Mouse (Mus musculus) stomach, embryonic 14.5 days (tissue): Measurements from ENCODE around the gene Lin28b. TPM values are rescaled to one million over a fixed set of nuclear protein-coding genes. Genes with fewer than 3 reads are reported as not detected.

ENCODE experiments used
- ATAC-seq: fragments of 200-750 bp; cut with Nextera tagmentation; 2 replicates; pipeline ENCODE4 v1.8.0; 2017; ENCODE audit warnings: low read depth, moderate TSS enrichment; ENCODE audit not compliant: insufficient number of reproducible peaks, insufficient read depth, low FRiP score
- H3K27ac ChIP-seq: fragments of 300-500 bp; sonication (generic); 2 replicates; pipeline ENCODE4 v1.5.1; 2014; ENCODE audit warnings: mild to moderate bottlenecking, low read length, moderate library complexity, mixed read lengths
- H3K27me3 ChIP-seq: fragments of 300-500 bp; sonication (generic); 2 replicates; pipeline ENCODE4 v1.6.1; 2014; ENCODE audit warnings: low read length, control low read depth, mixed read lengths; ENCODE audit not compliant: control insufficient read depth, insufficient read depth
- H3K36me3 ChIP-seq: fragments of 300-500 bp; sonication (generic); 2 replicates; pipeline ENCODE4 v1.6.1; 2014; ENCODE audit warnings: mild to moderate bottlenecking, control low read depth, low read length, moderate library complexity, mixed read lengths; ENCODE audit not compliant: control insufficient read depth, insufficient read depth
- H3K4me1 ChIP-seq: fragments of 300-500 bp; sonication (generic); 2 replicates; pipeline ENCODE4 v1.6.1; 2014; ENCODE audit warnings: low read length, control low read depth, mixed read lengths; ENCODE audit not compliant: control insufficient read depth, insufficient read depth
- H3K4me2 ChIP-seq: fragments of 300-500 bp; sonication (generic); replicated peaks from 2 replicates; pipeline ENCODE4 v1.6.1; 2014; ENCODE audit warnings: low read depth, low read length, control low read depth
- H3K4me3 ChIP-seq: fragments of 300-500 bp; sonication (generic); 2 replicates; pipeline ENCODE4 v1.5.1; 2014; ENCODE audit warnings: low read depth, low read length, control low read depth
- H3K9ac ChIP-seq: fragments of 300-500 bp; sonication (generic); replicated peaks from 2 replicates; pipeline ENCODE4 v1.6.1; 2014; ENCODE audit warnings: low read depth, mild to moderate bottlenecking, control low read depth, low read length, moderate library complexity, mixed read lengths
- H3K9me3 ChIP-seq: fragments of 300-500 bp; sonication (generic); 2 replicates; pipeline ENCODE4 v1.6.1; 2016; ENCODE audit warnings: low read depth, low read length, control low read depth; ENCODE audit not compliant: control insufficient read depth
- WGBS: fragments of 180-500 bp; shearing (Covaris S2); extraction: QIAGEN DNeasy Blood & Tissue Kit; methylation state at CpG from one replicate; pipeline ENCODE4 v1.1.7; 2014; 5-methylcytosine and 5-hydroxymethylcytosine counted together
- polyA plus RNA-seq: library from polyadenylated mRNA; unstranded; fragments of >200 nt; fragmentation: Nextera tagmentation; extraction: Ambion mirVana; gene quantifications from 2 replicates; pipeline ENCODE4 v1.2.1, GENCODE M21; 2014

The Lin28b gene
- polyA plus RNA-seq, 1 experiment from 2014 or later: 1.6 TPM

DNA sequence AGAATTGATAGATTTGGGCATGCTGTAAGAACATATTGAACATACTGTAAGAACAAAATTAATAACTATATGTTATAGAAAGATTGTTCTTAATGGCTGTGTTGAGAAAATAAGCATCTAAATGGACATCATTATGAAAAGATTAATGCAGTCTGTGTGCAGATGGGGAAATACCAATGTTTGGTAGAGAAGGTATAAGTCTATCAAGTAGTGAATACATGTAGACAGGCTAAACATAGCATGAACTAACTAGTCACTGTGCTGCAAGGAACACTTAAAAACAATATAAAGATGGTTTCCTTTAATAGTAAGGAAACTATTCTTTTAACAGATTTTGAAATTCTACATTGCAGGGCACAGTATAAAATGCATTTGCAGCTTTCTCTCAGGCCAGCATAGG is 39.6 kb downstream of the Lin28b start:
- Histone ChIP-seq H3K4me2 (peak overlapping the region; percentile 35), H3K36me3 (no peaks in the 10 kb centered on the region), H3K27ac (no peak overlapping the region), H3K9me3 (no peaks in the 10 kb centered on the region), H3K27me3 (no peaks in the 10 kb centered on the region), H3K4me1 (0 out of 2 replicates have a peak, but pooled peaks cover 3% of the 10 kb centered on the region), H3K4me3 (no peak overlapping the region), H3K9ac (no peak overlapping the region)
- ATAC-seq: no peak

DNA sequence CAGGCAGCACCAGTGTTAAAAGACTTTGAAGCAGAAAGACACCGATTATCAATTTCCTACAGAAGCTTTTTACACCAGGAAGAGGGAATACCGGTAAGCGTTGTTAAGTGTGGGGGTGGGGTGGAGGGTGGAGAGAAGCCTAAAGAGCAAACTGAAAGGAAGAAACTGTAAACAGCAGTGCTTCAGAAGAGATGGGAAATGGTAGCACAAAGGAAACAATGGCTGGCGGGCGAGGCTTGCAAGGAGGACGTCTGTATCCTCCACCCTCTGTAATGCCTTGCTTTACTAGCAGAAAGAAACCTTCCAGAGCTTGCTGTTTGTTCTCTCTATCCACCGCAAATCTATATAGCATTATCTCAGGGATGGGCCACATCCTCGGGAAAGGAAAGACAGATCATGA is 40.0 kb downstream of the Lin28b start:
- ATAC-seq: no peak
- Histone ChIP-seq H3K27me3 (no peaks in the 10 kb centered on the region), H3K4me3 (no peak overlapping the region), H3K36me3 (no peaks in the 10 kb centered on the region), H3K9ac (no peak overlapping the region), H3K4me2 (peak overlapping the region; percentile 35), H3K9me3 (no peaks in the 10 kb centered on the region), H3K4me1 (0 out of 2 replicates have a peak, but pooled peaks cover 3% of the 10 kb centered on the region), H3K27ac (no peak overlapping the region)
- 5% methylated on average over 8 of the region's 8 CpGs for WGBS

- no peak overlapping the region for H3K9ac ChIP-seq
- no peaks in the 10 kb centered on the region for H3K4me1 ChIP-seq
- H3K36me3 ChIP-seq: no peaks in the 10 kb centered on the region
- H3K27me3 ChIP-seq: no peaks in the 10 kb centered on the region
- no peak overlapping the region for H3K4me2 ChIP-seq
- H3K4me3 ChIP-seq: no peak overlapping the region
- 53% methylated on average over 1 of the region's 1 CpGs for WGBS
- ATAC-seq: no peak
- no peak overlapping the region for H3K27ac ChIP-seq
- H3K9me3 ChIP-seq: no peaks in the 10 kb centered on the region
Measured at GRCm38 (mm10) chr10:45422372-45422771, 63.8 kb downstream of the Lin28b start.

- Histone ChIP-seq H3K4me1 (no peaks in the 10 kb centered on the region), H3K27ac (no peak overlapping the region), H3K4me2 (no peak overlapping the region), H3K36me3 (no peaks in the 10 kb centered on the region), H3K9me3 (no peaks in the 10 kb centered on the region), H3K27me3 (no peaks in the 10 kb centered on the region), H3K4me3 (no peak overlapping the region), H3K9ac (no peak overlapping the region)
- WGBS: 71% methylated on average over 5 of the region's 5 CpGs
- ATAC-seq: no peak
Measured at GRCm38 (mm10) chr10:45412144-45412543, 74.1 kb downstream of the Lin28b start.

DNA sequence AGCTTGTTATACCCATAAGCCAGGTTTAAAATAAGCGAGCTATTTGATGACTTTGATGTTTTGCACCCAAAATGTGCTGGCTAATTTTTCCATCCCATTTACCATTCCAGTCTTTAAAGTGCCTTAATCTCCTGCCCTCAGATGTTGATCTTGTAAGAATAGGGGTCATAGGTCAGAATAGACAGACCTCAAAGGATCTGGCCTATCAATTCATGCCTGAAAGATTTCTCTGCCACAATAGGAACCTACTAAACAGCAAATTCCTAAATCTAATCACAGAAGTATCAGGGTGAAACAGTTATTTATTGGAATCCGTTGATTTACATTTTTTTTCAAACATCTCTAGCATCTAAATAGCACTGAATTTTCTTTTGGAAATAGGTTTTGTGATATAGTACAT is 74.5 kb downstream of the Lin28b start:
- no peaks in the 10 kb centered on the region for H3K9me3 ChIP-seq
- no peaks in the 10 kb centered on the region for H3K36me3 ChIP-seq
- no peak overlapping the region for H3K4me2 ChIP-seq
- H3K9ac ChIP-seq: no peak overlapping the region
- H3K27ac ChIP-seq: no peak overlapping the region
- ATAC-seq: no peak
- no peaks in the 10 kb centered on the region for H3K27me3 ChIP-seq
- WGBS: 59% methylated on average over 2 of the region's 2 CpGs
- H3K4me1 ChIP-seq: no peaks in the 10 kb centered on the region
- H3K4me3 ChIP-seq: no peak overlapping the region

DNA sequence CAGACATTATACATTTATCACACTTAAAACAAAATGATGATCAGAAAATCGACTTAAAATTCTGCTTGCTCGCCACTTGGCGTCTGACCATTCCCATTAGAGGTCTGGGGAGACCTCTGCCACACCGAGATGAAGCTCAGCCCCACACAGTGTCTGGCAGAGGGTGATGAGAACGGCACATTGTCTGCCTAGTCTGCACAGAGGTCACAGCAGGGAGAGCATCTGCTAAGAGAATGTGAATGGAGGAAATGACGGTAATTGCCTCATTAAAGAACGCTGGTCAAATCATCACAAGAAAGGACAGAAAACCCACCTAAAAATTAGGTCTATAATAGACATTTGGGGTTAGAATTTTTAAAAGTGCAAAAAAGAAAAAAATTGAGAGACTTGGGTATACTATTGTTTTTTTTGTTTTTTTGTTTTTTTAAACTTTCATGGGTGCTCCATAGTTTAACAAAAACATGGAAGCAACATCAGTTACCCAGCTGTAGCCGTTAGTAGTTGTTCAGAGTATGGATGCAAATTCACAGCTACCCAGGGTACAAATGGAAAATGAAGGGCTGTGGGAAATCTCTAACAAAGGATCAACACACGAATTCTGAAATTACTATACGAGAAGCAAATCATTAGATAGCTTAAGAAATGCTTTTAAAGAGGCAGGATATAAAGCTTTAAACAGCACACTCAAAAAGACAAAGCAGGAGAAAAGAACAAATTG is 75.4 kb downstream of the Lin28b start:
- Histone ChIP-seq H3K4me3 (no peak overlapping the region), H3K4me2 (no peak overlapping the region), H3K36me3 (no peaks in the 10 kb centered on the region), H3K9me3 (no peaks in the 10 kb centered on the region), H3K27ac (no peak overlapping the region), H3K4me1 (no peaks in the 10 kb centered on the region), H3K9ac (no peak overlapping the region), H3K27me3 (no peaks in the 10 kb centered on the region)
- ATAC-seq: no peak
- WGBS: 61% methylated on average over 10 of the region's 10 CpGs

DNA sequence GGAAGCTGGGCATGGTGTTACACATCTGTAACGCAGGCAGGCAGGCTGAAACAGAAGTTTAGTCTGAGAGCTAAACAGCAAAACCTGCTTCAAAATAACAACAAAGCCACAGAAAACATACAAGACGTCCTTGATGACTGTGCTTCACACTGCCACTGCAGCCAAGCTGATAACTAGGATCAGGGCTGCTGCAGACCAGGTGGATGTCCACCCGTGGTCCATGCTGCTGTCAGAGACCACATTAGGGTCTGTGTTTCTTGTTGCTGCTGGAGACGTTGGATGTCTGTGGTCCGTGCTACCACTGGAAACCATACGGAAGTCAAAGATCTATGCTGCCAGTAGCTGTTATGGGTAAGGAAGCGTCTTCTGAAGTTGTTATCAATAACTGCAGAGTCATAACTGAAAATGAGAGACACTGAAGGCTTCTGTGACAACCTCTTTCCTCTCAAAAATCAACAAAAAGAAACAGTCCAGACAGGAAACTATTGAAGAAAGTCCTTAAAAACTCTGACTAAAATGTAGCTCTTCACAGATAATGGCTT is 86.4 kb downstream of the Lin28b start:
- WGBS: 76% methylated on average over 7 of the region's 7 CpGs
- Histone ChIP-seq H3K4me3 (no peak overlapping the region), H3K4me1 (no peaks in the 10 kb centered on the region), H3K4me2 (no peak overlapping the region), H3K9me3 (no peaks in the 10 kb centered on the region), H3K27me3 (no peaks in the 10 kb centered on the region), H3K27ac (no peak overlapping the region), H3K36me3 (no peaks in the 10 kb centered on the region), H3K9ac (no peak overlapping the region)
- ATAC-seq: no peak

DNA sequence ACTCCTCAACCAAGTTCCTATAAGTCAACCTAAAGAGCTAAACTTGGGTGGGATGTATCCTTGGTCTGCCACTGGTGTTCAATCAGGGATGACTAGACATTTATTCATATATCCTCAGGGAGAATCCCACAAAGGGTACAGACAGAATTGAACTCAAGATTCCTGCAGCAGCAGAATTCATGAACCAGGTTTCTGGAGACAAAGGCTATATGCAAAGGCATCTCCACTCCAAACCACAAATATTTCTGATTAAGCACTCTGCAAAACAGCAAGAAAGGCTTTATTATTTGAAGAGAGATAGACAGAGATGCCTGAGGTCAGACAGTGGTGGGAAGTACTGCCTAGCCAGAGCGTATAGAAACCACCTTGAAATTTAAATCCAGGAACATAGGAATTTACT is 88.0 kb downstream of the Lin28b start:
- 77% methylated on average over 1 of the region's 1 CpGs for WGBS
- ATAC-seq: no peak
- H3K4me2 ChIP-seq: no peak overlapping the region

DNA sequence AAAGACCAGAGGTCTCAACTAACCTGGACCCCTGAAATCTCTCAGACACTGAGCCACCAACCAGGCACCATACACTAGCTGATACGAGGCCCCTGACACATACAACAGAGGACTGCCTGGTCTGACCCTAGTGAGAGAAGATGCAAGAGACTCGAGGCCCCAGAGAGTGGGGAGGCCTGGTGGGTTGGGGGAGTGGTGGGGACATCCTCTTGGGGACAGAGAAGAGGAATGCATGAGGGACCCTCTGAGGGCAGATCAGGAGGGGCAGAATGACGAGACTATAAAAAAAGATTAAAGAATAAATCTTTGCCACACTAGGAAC is 103.6 kb downstream of the Lin28b start:
- H3K27me3 ChIP-seq: no peaks in the 10 kb centered on the region
- 61% methylated on average over 3 of the region's 3 CpGs for WGBS

More for the DNA sequence above, 88.0 kb downstream of the Lin28b start:
- H3K9ac ChIP-seq: no peak overlapping the region
- no peaks in the 10 kb centered on the region for H3K9me3 ChIP-seq
- H3K36me3 ChIP-seq: no peaks in the 10 kb centered on the region
- no peak overlapping the region for H3K27ac ChIP-seq
- H3K27me3 ChIP-seq: no peaks in the 10 kb centered on the region
- H3K4me3 ChIP-seq: no peak overlapping the region
- no peaks in the 10 kb centered on the region for H3K4me1 ChIP-seq

More for the DNA sequence above, 103.6 kb downstream of the Lin28b start:
- H3K4me2 ChIP-seq: no peak overlapping the region
- H3K4me1 ChIP-seq: no peaks in the 10 kb centered on the region
- no peak overlapping the region for H3K9ac ChIP-seq
- ATAC-seq: no peak
- no peak overlapping the region for H3K4me3 ChIP-seq
- no peaks in the 10 kb centered on the region for H3K9me3 ChIP-seq
- no peak overlapping the region for H3K27ac ChIP-seq
- no peaks in the 10 kb centered on the region for H3K36me3 ChIP-seq
